Mouse (Mus musculus): ENCODE data around the gene Riok1.

DNA sequence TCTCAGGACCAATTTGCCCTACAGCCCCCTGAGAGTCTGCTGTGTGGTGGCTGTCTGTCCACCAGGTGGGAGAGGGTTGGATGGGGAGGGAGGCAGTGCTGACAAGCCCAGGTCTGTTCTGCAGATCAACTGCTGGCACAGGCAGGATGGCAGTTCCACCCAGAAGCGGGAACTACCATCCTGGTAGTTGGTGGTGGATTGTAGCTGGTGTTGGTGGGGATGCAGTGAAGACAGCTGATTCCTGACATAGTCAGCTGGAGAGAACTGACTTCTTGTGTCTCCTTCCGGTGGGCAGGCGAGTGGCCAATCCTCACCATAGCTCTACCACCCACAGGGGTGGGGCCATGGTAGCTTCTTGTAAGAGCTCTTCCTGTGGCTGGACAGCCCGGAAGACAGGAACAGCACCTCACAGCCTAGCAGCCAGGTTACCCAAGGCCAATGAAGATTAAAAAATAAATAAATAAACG, 26.3 kb upstream of the Riok1 start:
- TF ChIP-seq POLR2A (IDR thresholded peaks at IDR 0.05; ENCODE audit: low read depth, low read length) (no peak), CTCF (IDR thresholded peaks at IDR 0.05; ENCODE audit: borderline replicate concordance, insufficient read depth, low read length) (no peak)

All from embryonic fibroblast, embryonic 13.5 days (primary cell).